Mouse (Mus musculus) activated CD4-positive, CD25-positive, alpha-beta regulatory T cell (primary cell): ENCODE data around the gene Ganc. TPM values are rescaled to one million over a fixed set of nuclear protein-coding genes. Genes with fewer than 3 reads are reported as not detected.

Source experiments
- polyA plus RNA-seq, 2 experiments: library from polyadenylated mRNA; unstranded; fragments of 100-300 nt; shearing (Covaris generic); gene quantifications; one replicate each; pipeline ENCODE4 v1.2.1; 2017

Gene Ganc
- polyA plus RNA-seq: 10 to 100 TPM; 17.6 to 17.8 TPM

DNA sequence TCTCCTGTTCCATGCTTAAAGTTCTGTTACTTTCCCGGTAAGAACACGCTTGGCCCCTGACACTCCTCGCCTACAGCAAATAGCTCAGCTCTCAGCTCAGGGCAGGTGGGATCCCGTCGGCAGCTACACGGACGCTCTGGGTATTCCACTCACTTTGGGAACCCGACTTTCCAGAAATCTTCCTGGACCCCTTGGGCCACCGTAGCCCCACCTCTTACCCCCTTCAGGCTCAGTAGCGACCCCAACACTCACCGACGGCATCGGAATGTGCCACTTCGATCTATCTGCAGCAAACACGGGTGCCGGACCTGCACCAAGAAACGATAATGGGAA, at the start of gene Ganc:
Gene Ganc, plus strand, starts transcription at position 244 of the 333 bp plus-strand sequence.

DNA sequence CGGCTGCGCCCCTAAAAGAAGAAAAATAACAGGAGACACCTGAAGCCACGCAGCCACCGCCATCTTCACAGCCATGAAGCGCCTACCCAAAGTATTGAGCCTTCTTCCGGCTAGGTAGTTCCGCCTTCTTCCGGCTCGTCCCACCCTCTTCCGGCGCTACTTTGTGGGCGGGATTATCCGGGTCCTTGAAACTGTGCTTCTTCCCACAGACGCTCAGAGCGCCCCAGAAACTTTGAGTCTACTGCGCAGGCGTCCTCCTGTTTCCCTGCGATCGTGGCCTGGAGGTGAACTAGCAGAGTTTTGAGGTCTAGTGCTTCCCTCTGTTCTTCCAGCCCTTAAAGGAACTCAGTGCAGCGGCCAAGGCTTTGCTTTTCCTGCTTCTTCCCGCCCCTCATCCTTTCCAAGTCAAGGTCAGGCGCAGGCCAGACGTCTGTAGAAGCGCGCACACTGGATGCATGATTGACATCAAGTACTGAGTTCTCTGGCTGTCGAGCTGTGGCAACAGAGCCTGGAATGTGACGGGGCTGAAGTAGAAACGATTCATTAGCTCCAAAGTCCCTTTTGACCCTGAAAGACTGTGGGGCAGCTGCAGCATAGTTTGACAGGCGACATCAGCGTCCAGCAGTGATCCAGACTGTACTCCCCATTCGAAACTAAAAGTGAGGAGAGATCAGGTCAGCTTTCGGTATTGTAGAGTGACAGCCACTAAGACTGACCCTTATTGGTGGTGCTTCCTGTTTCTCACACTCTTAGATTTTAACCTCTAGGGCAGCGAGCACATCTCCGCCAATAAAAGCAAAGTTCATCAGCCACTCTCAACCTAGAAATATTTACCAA, 508 bp downstream of the Ganc start, which contains the start of gene Tmem87a:
Gene Tmem87a, minus strand, starts transcription at position 128 of the 837 bp plus-strand sequence.

DNA sequence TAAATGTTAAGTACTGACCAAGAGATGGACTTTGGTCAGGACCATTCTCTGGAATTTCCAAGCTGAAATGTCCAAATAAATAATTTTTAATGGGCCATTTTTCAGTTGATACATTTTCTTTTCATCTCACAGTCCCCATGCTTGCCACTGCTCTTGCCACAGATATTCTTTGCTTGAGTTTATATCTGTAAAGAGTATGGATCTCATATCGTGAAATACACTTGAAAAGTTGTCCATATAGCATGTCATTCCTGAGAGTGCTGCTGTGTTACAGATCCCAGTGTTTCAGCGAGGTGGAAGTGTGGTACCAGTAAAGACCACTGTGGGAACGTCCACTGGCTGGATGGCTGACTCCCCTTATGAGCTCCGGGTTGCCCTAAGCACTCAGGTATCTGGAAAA, 52.0 kb downstream of the Ganc start, which contains the start of gene Capn3:
Gene Capn3, plus strand, starts transcription at position 301 of the 400 bp plus-strand sequence.

Other genes starting within 250 kb of the Ganc start
- gene Ehd4, start 249.3 kb upstream of the Ganc start, polyA plus RNA-seq: 10 to 100 TPM in 1 of 2 experiments, 1 to 10 TPM in 1; 9.4 to 30.4 TPM
- under 1 TPM in 1 of 2 experiments, not detected in 1; 0.23 TPM for gene Pla2g4e, start 158.6 kb upstream of the Ganc start, polyA plus RNA-seq
- gene Pla2g4d, start 114.7 kb upstream of the Ganc start, polyA plus RNA-seq: under 1 TPM in 1 of 2 experiments, not detected in 1; 0.05 TPM
- 1 to 10 TPM; 3.5 to 4.8 TPM for gene Pla2g4f, start 89.7 kb upstream of the Ganc start, polyA plus RNA-seq
- gene Vps39, start 50.8 kb upstream of the Ganc start, polyA plus RNA-seq: 10 to 100 TPM; 34.8 to 39.1 TPM
- gene Tmem87a, start 217 bp downstream of the Ganc start, polyA plus RNA-seq: 10 to 100 TPM; 18.7 to 23.2 TPM
- gene Capn3, start 52.1 kb downstream of the Ganc start, polyA plus RNA-seq: 10 to 100 TPM; 29.1 to 53.7 TPM
- gene Zfp106, start 159.9 kb downstream of the Ganc start, polyA plus RNA-seq: 10 to 100 TPM; 45.1 to 58.7 TPM
- 10 to 100 TPM; 42.6 to 47.8 TPM for gene Snap23, start 163.8 kb downstream of the Ganc start, polyA plus RNA-seq
- 10 to 100 TPM; 17.6 to 26.7 TPM for gene Haus2, start 205.5 kb downstream of the Ganc start, polyA plus RNA-seq
- 10 to 100 TPM; 21.5 to 31.3 TPM for gene Lrrc57, start 205.6 kb downstream of the Ganc start, polyA plus RNA-seq
- gene Stard9, start 225.2 kb downstream of the Ganc start, polyA plus RNA-seq: 1 to 10 TPM; 1.2 to 1.3 TPM